Mouse (Mus musculus) stomach, embryonic 16.5 days (tissue): ENCODE measurements around the gene Dock4. TPM values are rescaled to one million over a fixed set of nuclear protein-coding genes. Genes with fewer than 3 reads are reported as not detected.

Source experiments
- ATAC-seq: fragments of 200-750 bp; cut with Nextera tagmentation; 2 replicates; pipeline ENCODE4 v1.8.0; 2017; ENCODE audit warnings: moderate number of reproducible peaks, moderate TSS enrichment; ENCODE audit not compliant: insufficient read depth, low FRiP score
- H3K27ac ChIP-seq: fragments of 300-500 bp; sonication (generic); 2 replicates; pipeline ENCODE4 v1.5.1; 2014; ENCODE audit warnings: low read length
- H3K27me3 ChIP-seq: fragments of 300-500 bp; sonication (generic); 2 replicates; pipeline ENCODE4 v1.6.1; 2014; ENCODE audit warnings: low read length, control low read depth, mixed read lengths; ENCODE audit not compliant: control insufficient read depth, insufficient read depth
- H3K36me3 ChIP-seq: fragments of 300-500 bp; sonication (generic); 2 replicates; pipeline ENCODE4 v1.6.1; 2014; ENCODE audit warnings: low read length; ENCODE audit not compliant: control insufficient read depth, insufficient read depth
- H3K4me1 ChIP-seq: fragments of 300-500 bp; sonication (generic); 2 replicates; pipeline ENCODE4 v1.6.1; 2014; ENCODE audit warnings: low read length, control low read depth, mixed read lengths; ENCODE audit not compliant: control insufficient read depth, insufficient read depth
- H3K4me2 ChIP-seq: fragments of 300-500 bp; sonication (generic); 2 replicates; pipeline ENCODE4 v1.6.1; 2014; ENCODE audit warnings: low read depth, low read length, mixed read lengths
- H3K4me3 ChIP-seq: fragments of 300-500 bp; sonication (generic); replicated peaks from 2 replicates; pipeline ENCODE4 v1.5.1; 2014; ENCODE audit warnings: mild to moderate bottlenecking, low read length
- H3K9ac ChIP-seq: fragments of 300-500 bp; sonication (generic); 2 replicates; pipeline ENCODE4 v1.6.1; 2014; ENCODE audit warnings: low read length
- H3K9me3 ChIP-seq: fragments of 300-500 bp; sonication (generic); replicated peaks from 2 replicates; pipeline ENCODE4 v1.6.1; 2016; ENCODE audit warnings: low read length, control low read depth; ENCODE audit not compliant: control insufficient read depth
- WGBS: fragments of 180-500 bp; shearing (Covaris S2); extraction: QIAGEN DNeasy Blood & Tissue Kit; methylation state at CpG from one replicate; pipeline ENCODE4 v1.1.7; 2014; 5-methylcytosine and 5-hydroxymethylcytosine counted together
- polyA plus RNA-seq: library from polyadenylated mRNA; unstranded; fragments of >200 nt; fragmentation: Nextera tagmentation; extraction: Ambion mirVana; gene quantifications from 2 replicates; pipeline ENCODE4 v1.2.1, GENCODE M21; 2015

Dock4 gene
- polyA plus RNA-seq, 1 experiment from 2014 or later = 8.7 TPM

DNA sequence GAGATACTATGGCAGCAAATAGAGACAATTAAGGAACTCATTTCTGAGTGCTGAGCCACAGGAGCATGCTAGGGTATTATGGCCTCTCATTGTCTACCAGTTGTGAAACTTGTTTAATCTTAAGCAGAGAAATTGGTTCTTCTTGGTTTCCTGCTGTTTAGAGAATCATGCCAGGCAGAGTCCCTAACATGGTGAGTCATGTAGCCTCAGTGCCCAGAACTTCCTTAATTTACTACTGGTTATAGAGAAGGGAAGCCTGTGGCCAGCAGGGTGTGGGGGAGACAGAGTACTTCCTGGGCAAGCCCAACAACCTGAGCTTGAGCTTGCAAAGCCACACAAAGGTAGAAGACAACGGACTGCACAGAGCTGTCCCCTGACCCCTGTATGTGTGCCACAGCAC lies 180.8 kb downstream of the Dock4 start:
- no peak overlapping the region for H3K4me3 ChIP-seq
- no peak for ATAC-seq
- H3K9me3 ChIP-seq = no peaks in the 10 kb centered on the region
- no peaks in the 10 kb centered on the region for H3K4me1 ChIP-seq
- WGBS = 97% methylated on average over 1 of the region's 1 CpGs
- no peaks in the 10 kb centered on the region for H3K27me3 ChIP-seq
- no peaks in the 10 kb centered on the region for H3K36me3 ChIP-seq
- H3K27ac ChIP-seq = no peak overlapping the region
- no peak overlapping the region for H3K9ac ChIP-seq
- H3K4me2 ChIP-seq = no peak overlapping the region

DNA sequence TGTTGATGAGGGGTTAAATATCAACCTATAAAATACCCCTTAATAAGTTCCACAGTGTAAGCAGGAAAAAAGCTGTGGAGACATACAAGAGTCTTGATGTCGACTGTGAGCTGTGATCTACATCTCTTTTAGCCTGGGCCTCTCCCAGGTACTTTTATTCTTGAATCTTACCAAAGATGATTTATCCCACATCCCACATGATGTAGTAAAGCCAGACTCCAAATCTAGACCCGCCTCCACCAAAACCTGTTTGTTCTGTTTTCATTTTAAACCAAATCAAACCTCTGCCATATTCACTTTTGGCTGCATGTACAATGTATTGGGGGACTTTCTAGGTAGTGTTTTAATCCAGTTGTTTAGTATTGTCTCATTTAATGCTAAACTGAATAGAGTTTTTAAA lies 187.5 kb downstream of the Dock4 start:
- no peaks in the 10 kb centered on the region; the same call in 1 of the 2 replicates for H3K36me3 ChIP-seq
- H3K4me2 ChIP-seq = no peak overlapping the region
- ATAC-seq = no peak
- no peak overlapping the region for H3K9ac ChIP-seq
- no peaks in the 10 kb centered on the region for H3K4me1 ChIP-seq
- H3K9me3 ChIP-seq = no peaks in the 10 kb centered on the region
- H3K27me3 ChIP-seq = no peaks in the 10 kb centered on the region
- H3K4me3 ChIP-seq = no peak overlapping the region
- no peak overlapping the region for H3K27ac ChIP-seq
- WGBS = 72% methylated on average over 2 of the region's 2 CpGs

- ATAC-seq = no peak
- Histone ChIP-seq H3K36me3 (no peaks in the 10 kb centered on the region; the same call in 1 of the 2 replicates), H3K4me2 (no peak overlapping the region), H3K9ac (no peak overlapping the region), H3K4me1 (no peaks in the 10 kb centered on the region), H3K9me3 (no peaks in the 10 kb centered on the region), H3K4me3 (no peak overlapping the region), H3K27me3 (no peaks in the 10 kb centered on the region), H3K27ac (no peak overlapping the region)
- 85% methylated on average over 7 of the region's 7 CpGs for WGBS
Observed at GRCm38 (mm10) chr12:40634169-40634568, 188.4 kb downstream of the Dock4 start.

GRCm38 (mm10) chr12:40635991-40636390 lies 190.2 kb downstream of the Dock4 start:
- WGBS = 89% methylated on average over 6 of the region's 6 CpGs
- Histone ChIP-seq H3K4me3 (no peak overlapping the region), H3K27ac (no peak overlapping the region), H3K9ac (no peak overlapping the region), H3K4me1 (no peaks in the 10 kb centered on the region), H3K4me2 (no peak overlapping the region), H3K9me3 (no peaks in the 10 kb centered on the region), H3K36me3 (no peaks in the 10 kb centered on the region; the same call in 1 of the 2 replicates), H3K27me3 (no peaks in the 10 kb centered on the region)
- no peak for ATAC-seq

DNA sequence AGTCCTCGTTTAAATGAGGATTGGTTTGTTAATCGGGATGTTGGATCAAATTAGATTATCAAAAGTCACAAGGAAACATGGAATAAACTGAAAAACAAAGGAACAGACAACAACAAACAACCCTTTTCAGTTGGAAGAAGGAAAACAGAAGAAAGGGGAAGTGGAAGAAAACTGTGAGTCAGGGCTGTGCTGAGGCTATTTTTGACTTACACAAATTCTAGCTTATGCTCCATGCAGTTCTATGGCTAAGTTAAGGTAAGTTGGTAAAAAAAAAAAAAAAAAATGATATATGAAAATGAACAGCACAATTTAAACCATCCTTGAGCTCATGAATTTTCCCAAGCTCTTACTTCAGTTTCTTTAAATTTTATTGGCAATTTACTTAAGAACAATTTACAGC lies 191.7 kb downstream of the Dock4 start:
- WGBS = 88% methylated on average over 2 of the region's 2 CpGs
- ATAC-seq = no peak

DNA sequence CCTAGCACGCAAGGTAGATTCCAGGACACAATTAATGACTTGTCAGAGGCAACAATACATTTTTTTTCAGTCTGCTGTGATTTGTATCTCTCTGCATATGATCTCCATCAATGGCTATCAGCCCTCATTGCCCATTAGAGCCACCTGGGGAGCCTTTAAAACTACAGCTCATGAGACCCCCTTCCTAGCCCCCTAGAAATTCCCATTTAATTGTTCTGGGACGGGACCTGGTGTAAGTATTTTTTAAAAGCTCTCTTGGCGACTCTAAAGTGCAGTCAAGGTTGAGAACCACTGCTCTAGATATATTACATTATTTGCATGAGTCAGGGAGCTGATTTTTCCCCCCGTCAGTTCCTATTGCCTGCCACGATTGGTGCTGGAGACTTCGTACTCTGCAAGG lies 200.1 kb downstream of the Dock4 start:
- H3K36me3 ChIP-seq = no peaks in the 10 kb centered on the region
- no peaks in the 10 kb centered on the region for H3K9me3 ChIP-seq
- WGBS = 78% methylated on average over 6 of the region's 6 CpGs
- H3K4me1 ChIP-seq = no peaks in the 10 kb centered on the region
- H3K4me3 ChIP-seq = no peak overlapping the region
- ATAC-seq = no peak
- no peak overlapping the region for H3K9ac ChIP-seq
- H3K27ac ChIP-seq = no peak overlapping the region
- H3K27me3 ChIP-seq = no peaks in the 10 kb centered on the region
- H3K4me2 ChIP-seq = no peak overlapping the region

More for the DNA sequence above, 191.7 kb downstream of the Dock4 start:
- H3K36me3 ChIP-seq = no peaks in the 10 kb centered on the region; the same call in 1 of the 2 replicates
- H3K27me3 ChIP-seq = no peaks in the 10 kb centered on the region
- H3K4me3 ChIP-seq = no peak overlapping the region
- H3K9ac ChIP-seq = no peak overlapping the region
- no peaks in the 10 kb centered on the region for H3K9me3 ChIP-seq
- no peak overlapping the region for H3K27ac ChIP-seq
- no peak overlapping the region for H3K4me2 ChIP-seq
- H3K4me1 ChIP-seq = no peaks in the 10 kb centered on the region

GRCm38 (mm10) chr12:40654312-40654711 lies 208.6 kb downstream of the Dock4 start:
- no peak for ATAC-seq
- no peak overlapping the region for H3K4me2 ChIP-seq
- H3K27ac ChIP-seq = no peak overlapping the region
- no peaks in the 10 kb centered on the region for H3K4me1 ChIP-seq
- no peak overlapping the region for H3K9ac ChIP-seq
- H3K27me3 ChIP-seq = no peaks in the 10 kb centered on the region
- 66% methylated on average over 2 of the region's 2 CpGs for WGBS
- H3K9me3 ChIP-seq = no peaks in the 10 kb centered on the region
- H3K36me3 ChIP-seq = no peaks in the 10 kb centered on the region
- H3K4me3 ChIP-seq = no peak overlapping the region

DNA sequence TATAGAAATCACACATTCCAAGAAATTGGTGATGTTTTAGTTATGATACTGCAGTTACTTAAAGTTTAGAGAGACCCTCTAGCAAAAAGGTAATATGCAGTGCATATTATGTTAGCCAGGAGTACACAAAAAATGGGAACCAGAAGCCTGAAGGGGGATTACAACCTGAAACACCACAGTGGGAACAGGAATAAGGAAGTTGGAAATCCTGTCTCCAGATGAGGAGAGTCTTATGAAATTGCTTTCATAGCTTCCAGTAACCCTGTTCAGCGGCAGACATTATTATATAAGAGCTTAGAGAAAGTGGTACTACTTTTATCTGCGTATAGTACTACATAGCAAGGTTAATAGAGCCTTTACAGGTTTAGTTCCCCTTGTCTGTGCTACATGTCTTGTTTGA lies 210.1 kb downstream of the Dock4 start:
- H3K27ac ChIP-seq = no peak overlapping the region
- no peaks in the 10 kb centered on the region for H3K36me3 ChIP-seq
- H3K4me2 ChIP-seq = no peak overlapping the region
- H3K9ac ChIP-seq = no peak overlapping the region
- H3K9me3 ChIP-seq = no peaks in the 10 kb centered on the region
- H3K27me3 ChIP-seq = no peaks in the 10 kb centered on the region
- no peak for ATAC-seq
- H3K4me1 ChIP-seq = no peaks in the 10 kb centered on the region
- 88% methylated on average over 2 of the region's 2 CpGs for WGBS
- no peak overlapping the region for H3K4me3 ChIP-seq

- Histone ChIP-seq H3K4me1 (no peaks in the 10 kb centered on the region), H3K9ac (no peak overlapping the region), H3K27me3 (no peaks in the 10 kb centered on the region), H3K9me3 (no peaks in the 10 kb centered on the region), H3K36me3 (no peaks in the 10 kb centered on the region), H3K4me3 (no peak overlapping the region), H3K27ac (no peak overlapping the region), H3K4me2 (no peak overlapping the region)
- WGBS = 57% methylated on average over 5 of the region's 5 CpGs
- ATAC-seq = no peak
Observed at GRCm38 (mm10) chr12:40656438-40656837, 210.7 kb downstream of the Dock4 start.
